8 mouse cellular contexts compared by ENCODE assay signal in genomic region chr5:134454421-134454820, GRCm38 (mm10). TPM values are rescaled to one million over a fixed set of nuclear protein-coding genes. Genes with fewer than 3 reads are reported as not detected.
A peak's percentile ranks its signal among the peaks of the same experiment; 100 is the strongest.
DNase-seq lines count a peak whose midpoint lies in the region; ATAC-seq lines count a peak whose summit lies in the region.

No protein-coding gene starts in this region.

- H3K4me2 ChIP-seq in heart, embryonic 13.5 days, result peak overlapping the region; percentile 79
- H3K4me2 ChIP-seq in liver, embryonic 15.5 days, result peak overlapping the region; percentile 89; the same call in 1 of the 2 replicates

- H3K4me3 ChIP-seq in heart, embryonic 13.5 days, result peak overlapping the region; percentile 73
- H3K4me3 ChIP-seq in liver, embryonic 15.5 days (replicated peaks), result no peak overlapping the region

- H3K9ac ChIP-seq in heart, embryonic 13.5 days, result peak overlapping the region; percentile 95
- no peak overlapping the region for H3K9ac ChIP-seq in liver, embryonic 15.5 days

- H3K27ac ChIP-seq in heart, embryonic 13.5 days (replicated peaks), result peak overlapping the region; percentile 92
- H3K27ac ChIP-seq in liver, embryonic 15.5 days (replicated peaks), result no peak overlapping the region

- WGBS in heart, embryonic 13.5 days, result 47% methylated on average over 9 of the region's 9 CpGs
- WGBS in liver, embryonic 15.5 days (ENCODE audit: insufficient replicate concordance), result 78% methylated on average over 9 of the region's 9 CpGs

- ATAC-seq in heart, embryonic 13.5 days (ENCODE audit: extremely low read depth, insufficient number of reproducible peaks, low FRiP score, low TSS enrichment), result no peak
- no peak for ATAC-seq in liver, embryonic 15.5 days (ENCODE audit: insufficient read depth)

- peak; percentile 56 for DNase-seq in adrenal gland, postnatal 10 days
- DNase-seq in adrenal gland, adult 8-10 months, result no peak
- DNase-seq in Muller cell, postnatal 12 days (ENCODE audit: inconsistent ontology term), result peak; percentile 10
- DNase-seq in left cerebral cortex, adult 11 months (ENCODE audit: low spot score), result no peak
- no peak for DNase-seq in urinary bladder, postnatal 14 days (ENCODE audit: low spot score)
- no peak for DNase-seq in urinary bladder, adult 18-20 months (ENCODE audit: low spot score in 2 of 2)

- H3K27me3 ChIP-seq in heart, embryonic 13.5 days (replicated peaks), result no peaks in the 10 kb centered on the region
- no peaks in the 10 kb centered on the region for H3K27me3 ChIP-seq in liver, embryonic 15.5 days

- peaks cover 26% of the 10 kb centered on the region for H3K4me1 ChIP-seq in heart, embryonic 13.5 days
- H3K4me1 ChIP-seq in liver, embryonic 15.5 days (replicated peaks), result peaks cover 36% of the 10 kb centered on the region

- H3K36me3 ChIP-seq in heart, embryonic 13.5 days, result peaks cover 28% of the 10 kb centered on the region
- 0 out of 2 replicates have a peak, but pooled peaks cover 5% of the 10 kb centered on the region for H3K36me3 ChIP-seq in liver, embryonic 15.5 days (replicated peaks)

- H3K9me3 ChIP-seq in heart, embryonic 13.5 days, result no peaks in the 10 kb centered on the region
- no peaks in the 10 kb centered on the region for H3K9me3 ChIP-seq in liver, embryonic 15.5 days (replicated peaks)

RNA-seq across cellular contexts. Expression of gene Gtf2ird1, which starts 2.1 kb away (rescaled TPM):
- 100 to 1,000 TPM in 1 of 2 experiments, 10 to 100 TPM in 1; 69.8 to 112 TPM for total RNA-seq in adrenal gland, postnatal 10 days (2021)
- total RNA-seq in adrenal gland, adult 8-10 months (2022), result 10 to 100 TPM; 46.0 to 93.0 (median 63.1) TPM
- polyA plus RNA-seq in heart, embryonic 13.5 days (2015; fragmentation: Nextera tagmentation; extraction: Ambion mirVana), result 53.4 and 56.5 TPM in 2 replicates
- polyA plus RNA-seq in liver, embryonic 15.5 days (2015; fragmentation: Nextera tagmentation; extraction: Ambion mirVana), result 10.2 and 14.2 TPM in 2 replicates

Comparison
In these comparisons a context has a peak if more than half of its experiments do, and no peak if none do; other contexts are left out.
1. DNase-seq: peak in adrenal gland, postnatal 10 days (single experiment) and Muller cell, postnatal 12 days (single experiment); none in adrenal gland, adult 8-10 months (single experiment), left cerebral cortex, adult 11 months (single experiment), urinary bladder, postnatal 14 days (single experiment) and urinary bladder, adult 18-20 months (0 of 2).